Mouse (Mus musculus) stomach, embryonic 16.5 days (tissue): ENCODE results near the gene Muc2. TPM values are rescaled to one million over a fixed set of nuclear protein-coding genes. Genes with fewer than 3 reads are reported as not detected.

Experiments
- ATAC-seq: fragments of 200-750 bp; cut with Nextera tagmentation; 2 replicates; pipeline ENCODE4 v1.8.0; 2017; ENCODE audit warnings: moderate number of reproducible peaks, moderate TSS enrichment; ENCODE audit not compliant: insufficient read depth, low FRiP score
- H3K27ac ChIP-seq: fragments of 300-500 bp; sonication (generic); 2 replicates; pipeline ENCODE4 v1.5.1; 2014; ENCODE audit warnings: low read length
- H3K27me3 ChIP-seq: fragments of 300-500 bp; sonication (generic); 2 replicates; pipeline ENCODE4 v1.6.1; 2014; ENCODE audit warnings: low read length, control low read depth, mixed read lengths; ENCODE audit not compliant: control insufficient read depth, insufficient read depth
- H3K36me3 ChIP-seq: fragments of 300-500 bp; sonication (generic); 2 replicates; pipeline ENCODE4 v1.6.1; 2014; ENCODE audit warnings: low read length; ENCODE audit not compliant: control insufficient read depth, insufficient read depth
- H3K4me1 ChIP-seq: fragments of 300-500 bp; sonication (generic); 2 replicates; pipeline ENCODE4 v1.6.1; 2014; ENCODE audit warnings: low read length, control low read depth, mixed read lengths; ENCODE audit not compliant: control insufficient read depth, insufficient read depth
- H3K4me2 ChIP-seq: fragments of 300-500 bp; sonication (generic); 2 replicates; pipeline ENCODE4 v1.6.1; 2014; ENCODE audit warnings: low read depth, low read length, mixed read lengths
- H3K4me3 ChIP-seq: fragments of 300-500 bp; sonication (generic); replicated peaks from 2 replicates; pipeline ENCODE4 v1.5.1; 2014; ENCODE audit warnings: mild to moderate bottlenecking, low read length
- H3K9ac ChIP-seq: fragments of 300-500 bp; sonication (generic); 2 replicates; pipeline ENCODE4 v1.6.1; 2014; ENCODE audit warnings: low read length
- H3K9me3 ChIP-seq: fragments of 300-500 bp; sonication (generic); replicated peaks from 2 replicates; pipeline ENCODE4 v1.6.1; 2016; ENCODE audit warnings: low read length, control low read depth; ENCODE audit not compliant: control insufficient read depth
- WGBS: fragments of 180-500 bp; shearing (Covaris S2); extraction: QIAGEN DNeasy Blood & Tissue Kit; methylation state at CpG from one replicate; pipeline ENCODE4 v1.1.7; 2014; 5-methylcytosine and 5-hydroxymethylcytosine counted together
- polyA plus RNA-seq: library from polyadenylated mRNA; unstranded; fragments of >200 nt; fragmentation: Nextera tagmentation; extraction: Ambion mirVana; gene quantifications from 2 replicates; pipeline ENCODE4 v1.2.1, GENCODE M21; 2015

Gene Muc2
- polyA plus RNA-seq, 1 experiment from 2014 or later, result 3.2 TPM

DNA sequence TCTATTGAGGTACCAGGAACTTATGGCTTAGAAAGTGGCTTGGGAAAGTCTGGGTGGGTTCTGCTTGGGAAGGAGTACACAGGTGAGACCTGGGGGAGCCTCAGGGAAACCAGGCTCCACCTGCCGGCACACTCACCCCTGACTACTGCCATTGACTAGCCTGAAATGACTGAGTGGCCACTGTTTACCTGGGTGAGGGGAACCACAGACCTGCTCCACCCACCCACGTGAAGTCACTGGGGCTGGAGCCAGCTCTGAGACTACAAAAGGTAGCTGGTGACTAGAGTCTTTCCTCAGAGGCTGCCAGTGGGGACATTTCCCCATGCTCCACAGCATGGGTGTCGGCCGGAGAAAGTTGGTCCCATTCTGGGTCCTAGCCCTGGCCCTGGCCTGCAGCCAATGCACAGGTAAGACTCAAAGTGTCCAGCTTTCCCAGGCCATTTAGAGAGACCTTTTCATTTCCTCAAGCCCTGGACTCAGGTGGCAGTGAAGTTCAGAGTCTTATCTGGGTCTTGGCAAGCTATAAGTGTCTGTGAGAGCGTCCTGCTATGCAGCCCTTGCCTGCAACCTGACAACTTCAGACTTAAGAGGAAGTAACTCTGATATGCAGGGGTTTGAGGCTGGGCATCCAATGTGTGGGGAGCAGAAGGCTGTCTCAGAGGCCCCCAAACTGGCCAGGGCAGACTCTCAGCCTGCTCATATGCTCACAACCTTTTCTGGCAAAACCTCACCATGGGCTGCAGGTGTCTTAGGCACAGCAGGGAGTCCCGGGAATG, 98.7 kb downstream of the Muc2 start, which contains the start of gene Muc5ac:
Muc5ac (plus strand) TSS at position 296 of the 776 bp plus-strand sequence.
- ATAC-seq, result peak; percentile 69; the same call in 1 of the 2 replicates
- H3K27me3 ChIP-seq, result no peaks in the 10 kb centered on the region; the same call in 1 of the 2 replicates
- H3K9me3 ChIP-seq, result no peaks in the 10 kb centered on the region
- no peak within 1 kb of the TSS for H3K4me3 ChIP-seq
- no peak within 1 kb of the TSS for H3K9ac ChIP-seq
- no peaks in the 10 kb centered on the region for H3K36me3 ChIP-seq
- no peak within 1 kb of the TSS for H3K27ac ChIP-seq
- WGBS, result 71% methylated on average over 6 of the region's 6 CpGs
- H3K4me2 ChIP-seq, result no peak within 1 kb of the TSS
- no peaks in the 10 kb centered on the region for H3K4me1 ChIP-seq

DNA sequence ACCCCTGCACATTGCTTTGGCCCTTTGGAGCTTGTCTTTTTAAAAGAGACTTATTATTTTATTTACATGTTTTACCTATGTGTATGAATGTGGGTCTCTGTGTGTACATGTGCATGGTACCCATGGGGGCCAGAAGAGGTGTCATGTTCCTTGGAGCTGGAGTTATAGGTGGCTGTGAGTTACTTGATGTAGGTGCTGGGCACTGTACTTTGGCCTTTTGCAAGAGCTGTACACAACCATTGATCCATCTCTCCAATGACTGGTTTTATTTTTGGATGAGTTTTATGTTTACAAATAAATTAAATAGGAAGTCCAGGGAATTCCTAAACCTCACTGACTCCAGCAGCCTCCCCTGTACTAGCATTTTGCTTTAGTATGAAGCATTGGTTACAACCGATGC, 104.1 kb downstream of the Muc2 start:
- H3K27me3 ChIP-seq, result no peaks in the 10 kb centered on the region; the same call in 1 of the 2 replicates
- WGBS, result 94% methylated on average over 1 of the region's 1 CpGs
- 0 out of 2 replicates have a peak, but pooled peaks cover 11% of the 10 kb centered on the region for H3K9me3 ChIP-seq
- H3K4me2 ChIP-seq, result no peak overlapping the region
- H3K27ac ChIP-seq, result no peak overlapping the region
- H3K4me3 ChIP-seq, result no peak overlapping the region
- no peaks in the 10 kb centered on the region for H3K36me3 ChIP-seq
- no peak for ATAC-seq
- H3K9ac ChIP-seq, result no peak overlapping the region
- no peaks in the 10 kb centered on the region for H3K4me1 ChIP-seq

DNA sequence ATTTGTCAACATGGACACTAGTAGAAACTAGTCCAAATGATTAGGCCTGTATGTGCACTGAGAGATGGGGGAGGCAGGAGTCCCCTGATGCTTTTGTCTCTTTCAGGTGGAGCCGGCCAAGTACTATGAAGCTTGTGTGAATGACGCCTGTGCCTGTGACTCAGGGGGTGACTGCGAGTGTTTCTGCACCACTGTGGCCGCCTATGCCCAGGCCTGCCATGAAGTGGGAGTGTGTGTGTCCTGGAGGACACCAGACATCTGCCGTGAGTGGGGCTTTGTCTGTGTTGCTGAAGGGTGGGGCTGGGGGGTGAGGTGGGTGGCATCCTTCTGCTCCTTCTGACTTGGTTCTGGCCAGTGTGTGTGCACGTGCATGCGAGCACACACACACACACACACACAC, 113.1 kb downstream of the Muc2 start:
- H3K4me1 ChIP-seq, result no peaks in the 10 kb centered on the region
- no peak overlapping the region for H3K4me3 ChIP-seq
- H3K4me2 ChIP-seq, result no peak overlapping the region
- H3K9me3 ChIP-seq, result 0 out of 2 replicates have a peak, but pooled peaks cover 1% of the 10 kb centered on the region
- H3K9ac ChIP-seq, result no peak overlapping the region
- no peak for ATAC-seq
- no peaks in the 10 kb centered on the region for H3K36me3 ChIP-seq
- no peaks in the 10 kb centered on the region for H3K27me3 ChIP-seq
- WGBS, result 80% methylated on average over 7 of the region's 7 CpGs
- H3K27ac ChIP-seq, result no peak overlapping the region

Other genes starting within 250 kb of the Muc2 start
- 7.6 and 8.2 TPM in 2 replicates for gene Pidd1, start 246.3 kb upstream of the Muc2 start, polyA plus RNA-seq
- gene Rplp2, start 243.0 kb upstream of the Muc2 start, polyA plus RNA-seq, result 1,060 and 1,250 TPM in 2 replicates
- 34.0 and 38.5 TPM in 2 replicates for gene Pnpla2, start 235.1 kb upstream of the Muc2 start, polyA plus RNA-seq
- gene Cracr2b, start 229.2 kb upstream of the Muc2 start, polyA plus RNA-seq, result 21.4 and 25.3 TPM in 2 replicates
- 39.1 and 40.3 TPM in 2 replicates for gene Cd151, start 222.9 kb upstream of the Muc2 start, polyA plus RNA-seq
- 62.4 and 63.1 TPM in 2 replicates for gene Polr2l, start 215.2 kb upstream of the Muc2 start, polyA plus RNA-seq
- 67.4 and 69.6 TPM in 2 replicates for gene Tspan4, start 215.1 kb upstream of the Muc2 start, polyA plus RNA-seq
- 54.0 and 60.5 TPM in 2 replicates for gene Chid1, start 150.5 kb upstream of the Muc2 start, polyA plus RNA-seq
- 86.0 and 91.0 TPM in 2 replicates for gene Ap2a2, start 128.2 kb upstream of the Muc2 start, polyA plus RNA-seq
- 3.8 and 6.3 TPM in 2 replicates for gene Muc6, start 35.0 kb upstream of the Muc2 start, polyA plus RNA-seq
- 2.4 and 3.1 TPM in 2 replicates for gene Muc5ac, start 98.6 kb downstream of the Muc2 start, polyA plus RNA-seq
- gene Muc5b, start 148.7 kb downstream of the Muc2 start, polyA plus RNA-seq, result 1.2 and 2.0 TPM in 2 replicates
- 52.0 and 62.6 TPM in 2 replicates for gene Tollip, start 228.2 kb downstream of the Muc2 start, polyA plus RNA-seq